Mouse (Mus musculus): ENCODE data around the gene Pard3. TPM values are rescaled to one million over a fixed set of nuclear protein-coding genes. Genes with fewer than 3 reads are reported as not detected.

The Pard3 gene
- polyA plus RNA-seq, 1 experiment from 2014 or later, result 33.4 TPM

DNA sequence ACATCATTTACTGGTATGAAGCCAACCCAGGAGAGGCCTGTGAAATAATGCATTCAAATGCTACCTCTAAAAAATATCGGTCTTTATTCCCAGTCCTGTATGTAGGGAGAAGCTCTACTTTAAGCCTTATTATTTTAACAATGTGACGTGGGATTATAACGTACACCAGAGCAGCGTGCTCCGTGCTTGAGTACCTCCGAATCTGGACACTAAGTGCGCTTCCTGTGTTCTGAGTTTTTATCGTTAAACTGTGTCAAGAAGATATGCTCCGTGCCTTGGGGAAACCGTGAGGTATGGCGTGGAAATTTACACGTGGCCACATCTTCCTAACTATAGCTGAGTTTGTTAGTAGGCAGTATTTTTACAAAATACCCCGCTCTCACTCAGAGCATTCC is 436.0 kb downstream of the Pard3 start:
- no peaks in the 10 kb centered on the region for H3K9me3 ChIP-seq
- H3K4me1 ChIP-seq, result peaks cover 37% of the 10 kb centered on the region
- H3K27me3 ChIP-seq (replicated peaks; ENCODE audit: low read depth, poor library complexity, severe bottlenecking), result no peaks in the 10 kb centered on the region
- no peak overlapping the region for H3K4me3 ChIP-seq
- WGBS, result 72% methylated on average over 13 of the region's 13 CpGs
- H3K36me3 ChIP-seq (replicated peaks), result no peaks in the 10 kb centered on the region
- H3K27ac ChIP-seq (replicated peaks), result peak overlapping the region; percentile 61
- DNase-seq (ENCODE audit: low spot score), result no peak

DNA sequence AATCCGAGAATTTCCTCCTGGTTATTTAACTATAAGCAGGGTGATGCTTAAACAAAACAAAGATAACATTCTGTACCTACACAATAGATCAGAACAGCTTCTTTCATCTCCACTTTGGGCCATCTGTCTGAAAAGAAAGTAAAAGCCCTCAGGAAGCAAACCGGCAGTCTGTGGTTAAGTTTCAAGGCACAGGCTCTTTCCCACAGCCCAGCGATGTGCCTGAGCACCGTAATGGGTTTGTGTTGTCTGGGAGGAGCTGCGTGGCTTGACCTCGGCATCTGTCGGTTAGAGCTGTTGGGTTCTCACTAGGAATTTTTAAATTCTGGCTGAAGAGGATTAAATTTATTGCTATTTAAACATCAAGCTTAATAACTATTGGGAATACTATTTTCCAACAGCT is 436.5 kb downstream of the Pard3 start:
- H3K27me3 ChIP-seq (replicated peaks; ENCODE audit: low read depth, poor library complexity, severe bottlenecking), result no peaks in the 10 kb centered on the region
- H3K36me3 ChIP-seq (replicated peaks), result no peaks in the 10 kb centered on the region
- DNase-seq (ENCODE audit: low spot score), result peak; percentile 24
- H3K27ac ChIP-seq (replicated peaks), result peak overlapping the region; percentile 61; the same call in 1 of the 2 replicates
- H3K4me3 ChIP-seq, result no peak overlapping the region
- H3K4me1 ChIP-seq, result peaks cover 35% of the 10 kb centered on the region
- H3K9me3 ChIP-seq, result no peaks in the 10 kb centered on the region
- WGBS, result 16% methylated on average over 7 of the region's 7 CpGs

DNA sequence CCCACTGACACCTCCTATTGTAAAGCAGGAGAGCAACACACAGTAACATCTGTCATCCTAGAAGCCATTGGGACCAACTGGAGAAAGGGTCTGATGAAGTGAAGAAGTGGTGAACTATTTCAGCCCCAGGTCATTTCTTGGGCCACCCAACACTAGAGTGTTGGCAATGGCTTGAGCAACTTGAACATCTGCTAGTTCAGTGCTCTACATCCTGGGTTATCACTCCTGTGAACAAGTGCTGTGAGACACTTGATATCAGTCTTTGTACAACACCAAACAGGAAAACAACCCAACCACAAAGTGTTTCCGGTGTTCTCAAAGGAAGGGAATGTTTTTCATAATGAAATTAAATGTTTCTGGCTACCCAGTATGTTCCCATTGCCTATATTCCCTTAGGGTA is 438.1 kb downstream of the Pard3 start:
- no peaks in the 10 kb centered on the region for H3K27me3 ChIP-seq (replicated peaks; ENCODE audit: low read depth, poor library complexity, severe bottlenecking)
- no peak for DNase-seq (ENCODE audit: low spot score)
- no peak overlapping the region for H3K4me3 ChIP-seq
- no peak overlapping the region for H3K27ac ChIP-seq (replicated peaks)
- no peaks in the 10 kb centered on the region for H3K36me3 ChIP-seq (replicated peaks)
- H3K4me1 ChIP-seq, result peaks cover 29% of the 10 kb centered on the region
- WGBS, result 87% methylated on average over 1 of the region's 1 CpGs
- no peaks in the 10 kb centered on the region for H3K9me3 ChIP-seq

DNA sequence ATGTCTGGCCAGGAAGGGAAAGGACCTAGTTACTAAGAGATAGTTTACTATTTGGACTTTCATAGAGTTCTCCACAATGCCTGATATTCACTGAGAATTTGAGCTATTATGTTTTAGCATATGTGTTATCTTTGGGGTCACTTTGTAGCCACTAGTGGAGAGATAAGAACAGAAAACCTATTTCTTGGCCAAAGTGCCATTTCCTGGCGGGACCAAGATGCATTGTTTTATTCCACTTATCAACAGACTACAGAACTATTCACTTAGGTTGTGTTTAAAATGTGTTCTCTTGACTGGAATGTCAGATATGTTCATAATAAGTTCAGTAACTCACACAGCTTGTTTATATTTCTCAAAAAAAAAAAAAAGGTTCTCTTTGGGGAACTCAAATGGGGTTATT is 441.6 kb downstream of the Pard3 start:
- no peak overlapping the region for H3K4me3 ChIP-seq
- H3K4me1 ChIP-seq, result peaks cover 8% of the 10 kb centered on the region
- H3K9me3 ChIP-seq, result no peaks in the 10 kb centered on the region
- H3K27ac ChIP-seq (replicated peaks), result no peak overlapping the region
- WGBS, result 90% methylated on average over 1 of the region's 1 CpGs
- no peaks in the 10 kb centered on the region for H3K27me3 ChIP-seq (replicated peaks; ENCODE audit: low read depth, poor library complexity, severe bottlenecking)
- no peaks in the 10 kb centered on the region for H3K36me3 ChIP-seq (replicated peaks)
- no peak for DNase-seq (ENCODE audit: low spot score)

DNA sequence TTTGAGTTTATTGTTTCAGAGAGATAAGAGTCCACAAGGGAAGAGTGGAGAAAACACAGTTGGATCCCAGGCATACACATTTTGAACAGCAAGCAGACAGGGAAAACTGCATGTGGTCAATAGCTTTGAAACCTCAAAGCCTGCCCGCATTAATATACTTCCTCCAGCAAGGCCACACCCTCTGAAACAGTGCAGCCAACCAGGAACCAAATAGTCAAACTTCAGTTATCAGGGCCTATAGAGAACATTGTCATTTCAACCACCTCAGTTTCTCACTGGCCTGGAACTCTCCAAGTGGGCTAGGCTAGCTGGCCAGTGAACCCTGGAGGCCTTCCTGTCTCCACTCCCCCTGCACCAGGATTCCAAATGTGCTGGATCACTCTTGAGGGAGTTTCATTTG is 442.6 kb downstream of the Pard3 start:
- no peaks in the 10 kb centered on the region for H3K36me3 ChIP-seq (replicated peaks)
- no peak for DNase-seq (ENCODE audit: low spot score)
- H3K4me1 ChIP-seq, result peaks cover 7% of the 10 kb centered on the region
- H3K4me3 ChIP-seq, result no peak overlapping the region
- H3K27ac ChIP-seq (replicated peaks), result no peak overlapping the region
- 86% methylated on average over 1 of the region's 1 CpGs for WGBS
- no peaks in the 10 kb centered on the region for H3K27me3 ChIP-seq (replicated peaks; ENCODE audit: low read depth, poor library complexity, severe bottlenecking)
- no peaks in the 10 kb centered on the region for H3K9me3 ChIP-seq

DNA sequence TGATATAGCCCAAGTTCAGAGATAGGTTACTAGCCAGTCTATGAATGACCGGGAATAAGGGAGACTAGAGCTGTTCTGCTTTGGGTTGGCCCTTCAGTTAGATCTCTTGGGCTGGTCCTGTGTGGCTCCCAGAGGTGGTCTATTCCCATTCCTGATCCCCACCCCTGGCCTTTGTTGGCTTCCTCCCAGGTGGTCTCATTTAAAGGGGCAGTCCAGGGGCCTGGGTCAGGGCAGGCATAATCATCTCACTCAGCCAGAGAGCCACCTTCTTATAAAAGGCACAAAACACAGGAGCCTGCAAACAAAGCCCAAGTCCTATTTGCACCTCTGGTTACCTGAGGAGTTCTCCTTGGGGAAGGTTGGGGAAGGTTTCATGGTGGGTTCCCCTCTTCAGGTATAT is 447.6 kb downstream of the Pard3 start:
- Histone ChIP-seq H3K4me1 (peaks cover 39% of the 10 kb centered on the region), H3K9me3 (no peaks in the 10 kb centered on the region), H3K4me3 (no peak overlapping the region), H3K27ac (replicated peaks) (0 out of 2 replicates have a peak overlapping the region, but pooled peaks have one; percentile 10), H3K27me3 (replicated peaks; ENCODE audit: low read depth, poor library complexity, severe bottlenecking) (no peaks in the 10 kb centered on the region), H3K36me3 (replicated peaks) (no peaks in the 10 kb centered on the region)
- no peak for DNase-seq (ENCODE audit: low spot score)
- 81% methylated on average over 1 of the region's 1 CpGs for WGBS

DNA sequence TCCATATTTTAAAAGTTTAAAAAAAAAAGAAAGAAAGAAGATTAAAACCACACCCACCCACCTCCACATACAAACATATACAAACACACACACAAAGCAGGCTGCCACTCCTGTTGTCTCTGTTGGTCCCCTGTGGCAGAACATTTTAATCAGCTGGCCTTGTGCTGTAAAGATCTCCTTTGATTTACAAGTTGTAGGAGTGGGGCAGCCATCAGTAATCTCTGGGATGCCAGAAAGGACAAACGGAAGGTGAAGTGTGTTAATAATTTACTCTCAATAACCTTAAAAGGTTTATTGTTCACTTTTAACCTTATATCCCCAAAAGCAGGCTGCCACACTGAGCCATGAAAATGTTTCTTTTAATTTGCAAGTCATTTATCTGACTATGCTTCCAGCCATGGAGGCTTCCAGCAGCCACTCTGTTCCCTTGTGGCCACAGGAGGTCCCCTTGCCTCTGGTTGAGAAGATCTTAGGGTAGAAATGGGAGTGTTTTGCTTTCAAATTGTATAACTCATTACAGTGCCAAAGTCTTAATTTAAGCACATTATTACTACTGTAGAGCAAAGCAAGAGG is 448.4 kb downstream of the Pard3 start:
- Histone ChIP-seq H3K36me3 (replicated peaks) (no peaks in the 10 kb centered on the region), H3K27ac (replicated peaks) (no peak overlapping the region), H3K4me3 (no peak overlapping the region), H3K9me3 (no peaks in the 10 kb centered on the region), H3K27me3 (replicated peaks; ENCODE audit: low read depth, poor library complexity, severe bottlenecking) (no peaks in the 10 kb centered on the region), H3K4me1 (peaks cover 40% of the 10 kb centered on the region)
- DNase-seq (ENCODE audit: low spot score), result no peak
- WGBS, result 54% methylated on average over 1 of the region's 1 CpGs

DNA sequence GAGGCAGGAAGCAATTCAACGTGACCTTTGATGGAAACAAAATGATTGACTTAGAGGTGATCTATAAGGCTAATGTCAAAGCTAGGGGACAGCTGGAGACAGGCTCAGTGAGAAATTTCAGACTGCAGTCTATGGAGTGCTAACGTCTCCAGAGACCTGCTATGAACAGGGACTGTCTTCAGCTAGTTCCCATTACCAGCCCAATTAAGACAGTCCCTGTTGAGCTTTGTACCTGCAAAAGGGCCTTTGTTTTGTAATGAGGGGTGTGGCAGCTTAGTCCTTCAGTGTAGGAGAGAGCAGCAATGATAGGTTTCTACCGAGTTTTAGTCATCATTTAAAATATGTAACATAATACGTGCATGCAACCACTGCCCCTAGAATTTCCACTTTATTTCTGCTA is 448.9 kb downstream of the Pard3 start:
- WGBS, result 55% methylated on average over 4 of the region's 4 CpGs
- Histone ChIP-seq H3K36me3 (replicated peaks) (no peaks in the 10 kb centered on the region), H3K27me3 (replicated peaks; ENCODE audit: low read depth, poor library complexity, severe bottlenecking) (no peaks in the 10 kb centered on the region), H3K9me3 (no peaks in the 10 kb centered on the region), H3K27ac (replicated peaks) (no peak overlapping the region), H3K4me1 (peaks cover 40% of the 10 kb centered on the region), H3K4me3 (no peak overlapping the region)
- no peak for DNase-seq (ENCODE audit: low spot score)

DNA sequence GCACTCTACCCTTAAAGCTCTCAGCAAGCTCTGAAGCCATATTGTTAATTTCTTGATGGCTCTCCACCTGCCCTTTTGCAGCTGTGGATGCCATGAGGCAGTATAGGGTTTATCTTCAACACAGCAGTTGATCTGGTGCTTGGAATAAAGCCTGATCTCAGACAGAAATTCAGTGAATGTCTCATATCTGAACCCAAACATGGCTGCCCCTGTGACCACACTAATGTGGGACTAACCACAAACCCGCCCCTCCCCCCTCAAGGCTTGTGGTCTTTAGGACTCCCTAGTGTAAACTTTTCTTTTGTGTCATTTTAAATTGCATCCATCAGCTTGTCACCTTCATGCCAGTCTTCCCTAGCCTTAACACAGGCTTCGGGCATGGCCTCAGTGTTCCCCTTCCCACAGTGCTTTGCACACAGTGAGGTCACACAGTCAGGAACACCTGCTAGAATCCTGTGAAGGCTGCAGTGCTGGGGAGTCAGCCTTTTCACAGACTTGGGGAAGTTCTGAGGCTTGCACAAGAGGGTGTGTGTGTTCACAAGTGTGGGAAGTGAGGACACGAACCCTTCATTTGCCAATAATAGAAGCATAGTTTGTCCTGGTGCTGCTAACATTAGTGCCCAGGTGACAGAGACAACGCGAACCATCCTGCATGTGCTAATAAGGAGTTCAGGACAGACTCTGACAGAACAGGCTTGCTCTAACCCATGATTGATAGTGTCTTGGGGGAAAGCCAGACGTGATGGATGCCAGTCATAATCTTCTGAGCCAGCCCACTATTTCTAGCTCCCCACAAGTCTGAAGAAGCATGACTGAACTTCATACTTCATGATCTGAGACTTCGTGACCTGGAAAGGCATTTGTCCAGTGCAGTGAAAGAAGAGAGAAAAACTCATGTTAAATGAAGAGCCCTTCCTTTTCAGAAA is 451.4 kb downstream of the Pard3 start:
- DNase-seq (ENCODE audit: low spot score), result no peak
- Histone ChIP-seq H3K27me3 (replicated peaks; ENCODE audit: low read depth, poor library complexity, severe bottlenecking) (no peaks in the 10 kb centered on the region), H3K36me3 (replicated peaks) (no peaks in the 10 kb centered on the region), H3K27ac (replicated peaks) (no peak overlapping the region), H3K9me3 (no peaks in the 10 kb centered on the region), H3K4me3 (no peak overlapping the region), H3K4me1 (peaks cover 40% of the 10 kb centered on the region)
- 81% methylated on average over 7 of the region's 7 CpGs for WGBS

DNA sequence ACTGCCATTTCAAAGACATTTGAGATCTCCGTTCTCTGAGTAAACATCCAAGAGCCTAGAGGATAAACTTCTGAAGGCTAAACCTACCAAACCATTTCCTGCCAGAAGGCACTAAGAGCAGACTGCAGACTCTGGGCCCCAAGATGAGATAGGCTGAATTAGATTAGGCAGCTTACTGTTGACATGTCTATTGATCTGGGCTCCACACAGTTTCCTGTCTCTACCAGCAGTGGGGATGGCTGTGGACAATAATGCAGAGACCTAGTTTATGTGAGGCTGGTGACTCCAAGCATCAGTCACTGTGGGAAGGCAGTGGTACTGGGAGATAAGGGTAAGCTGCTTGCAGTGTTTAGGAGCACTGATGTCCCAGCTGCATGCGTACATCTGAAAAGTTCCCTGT is 452.4 kb downstream of the Pard3 start:
- H3K9me3 ChIP-seq, result no peaks in the 10 kb centered on the region
- no peak overlapping the region for H3K27ac ChIP-seq (replicated peaks)
- WGBS, result 59% methylated on average over 2 of the region's 2 CpGs
- no peak for DNase-seq (ENCODE audit: low spot score)
- no peak overlapping the region for H3K4me3 ChIP-seq
- H3K36me3 ChIP-seq (replicated peaks), result no peaks in the 10 kb centered on the region
- peaks cover 36% of the 10 kb centered on the region for H3K4me1 ChIP-seq
- H3K27me3 ChIP-seq (replicated peaks; ENCODE audit: low read depth, poor library complexity, severe bottlenecking), result no peaks in the 10 kb centered on the region

DNA sequence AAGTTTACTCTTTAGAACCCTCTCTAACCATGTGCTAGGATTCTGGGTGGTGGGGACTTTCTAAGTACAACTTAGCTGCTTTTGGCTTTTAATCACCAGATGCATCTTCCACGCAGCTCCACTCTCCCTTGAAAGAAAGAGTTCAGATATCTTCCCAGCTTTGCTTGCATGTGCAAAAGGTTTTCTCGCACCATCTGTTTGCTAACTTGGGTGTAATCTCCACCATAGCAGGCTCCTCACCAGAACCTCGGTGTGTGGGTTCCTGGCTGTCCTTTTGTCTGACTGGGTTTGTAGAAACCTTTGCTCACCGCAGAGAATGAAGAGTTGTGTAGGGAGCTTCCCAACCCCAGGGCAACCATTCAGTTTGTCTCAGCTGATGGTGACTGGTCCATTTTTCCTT is 462.0 kb downstream of the Pard3 start:
- Histone ChIP-seq H3K27me3 (replicated peaks; ENCODE audit: low read depth, poor library complexity, severe bottlenecking) (no peaks in the 10 kb centered on the region), H3K9me3 (no peaks in the 10 kb centered on the region), H3K4me1 (peaks cover 4% of the 10 kb centered on the region; the same call in 1 of the 2 replicates), H3K4me3 (no peak overlapping the region), H3K36me3 (replicated peaks) (no peaks in the 10 kb centered on the region), H3K27ac (replicated peaks) (no peak overlapping the region)
- 87% methylated on average over 4 of the region's 4 CpGs for WGBS
- no peak for DNase-seq (ENCODE audit: low spot score)

DNA sequence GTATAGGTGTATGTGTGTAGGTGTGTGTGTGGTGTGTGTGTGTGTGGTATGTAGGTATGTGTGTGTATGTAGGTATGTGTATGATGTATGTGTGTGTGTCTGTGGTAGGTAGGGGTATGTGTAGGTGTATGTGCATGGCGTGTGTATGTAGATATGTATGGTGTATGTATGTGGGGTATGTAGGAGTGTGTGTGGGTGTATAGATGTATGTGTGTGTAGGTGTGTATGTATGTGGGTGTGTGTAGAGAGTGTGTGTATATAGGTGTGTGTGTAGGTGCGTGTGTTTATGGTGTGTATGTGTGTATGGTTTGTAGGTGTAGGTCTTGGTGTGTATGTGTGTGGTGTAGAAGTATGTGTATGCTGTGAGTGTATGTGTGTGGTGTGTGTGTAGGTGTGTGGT is 464.6 kb downstream of the Pard3 start:
- H3K36me3 ChIP-seq (replicated peaks), result no peaks in the 10 kb centered on the region
- DNase-seq (ENCODE audit: low spot score), result no peak
- no peaks in the 10 kb centered on the region for H3K9me3 ChIP-seq
- 91% methylated on average over 2 of the region's 2 CpGs for WGBS
- no peak overlapping the region for H3K27ac ChIP-seq (replicated peaks)
- 0 out of 2 replicates have a peak, but pooled peaks cover 8% of the 10 kb centered on the region for H3K4me1 ChIP-seq
- no peak overlapping the region for H3K4me3 ChIP-seq
- no peaks in the 10 kb centered on the region for H3K27me3 ChIP-seq (replicated peaks; ENCODE audit: low read depth, poor library complexity, severe bottlenecking)

DNA sequence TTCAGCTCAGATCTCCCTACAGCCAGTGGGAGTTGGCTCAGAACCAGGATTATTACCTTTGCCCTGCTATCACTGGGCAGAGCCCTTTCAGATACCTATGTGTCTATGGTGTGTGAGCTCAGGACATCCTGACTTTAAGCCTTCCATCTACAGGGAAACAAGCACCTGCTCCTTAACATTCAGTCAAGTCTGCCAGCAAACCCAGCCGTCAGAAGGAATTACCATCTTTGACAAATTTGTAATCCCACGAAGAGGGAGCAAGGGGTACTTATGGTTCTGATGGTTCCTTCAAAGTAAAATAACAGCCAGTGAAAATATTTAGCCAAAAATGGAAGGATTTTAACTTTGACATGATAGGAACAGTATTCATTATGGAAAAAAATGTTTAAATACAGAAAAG is 466.1 kb downstream of the Pard3 start:
- no peak overlapping the region for H3K27ac ChIP-seq (replicated peaks)
- 91% methylated on average over 2 of the region's 2 CpGs for WGBS
- H3K27me3 ChIP-seq (replicated peaks; ENCODE audit: low read depth, poor library complexity, severe bottlenecking), result no peaks in the 10 kb centered on the region
- H3K4me3 ChIP-seq, result no peak overlapping the region
- no peaks in the 10 kb centered on the region for H3K36me3 ChIP-seq (replicated peaks)
- no peaks in the 10 kb centered on the region for H3K9me3 ChIP-seq
- 0 out of 2 replicates have a peak, but pooled peaks cover 8% of the 10 kb centered on the region for H3K4me1 ChIP-seq
- no peak for DNase-seq (ENCODE audit: low spot score)
